Mouse (Mus musculus): ENCODE measurements around the gene Ssmem1. TPM values are rescaled to one million over a fixed set of nuclear protein-coding genes. Genes with fewer than 3 reads are reported as not detected.

Ssmem1 gene
- total RNA-seq, 2 experiments from 2014 or later: 0.25 to 1.3 TPM

DNA sequence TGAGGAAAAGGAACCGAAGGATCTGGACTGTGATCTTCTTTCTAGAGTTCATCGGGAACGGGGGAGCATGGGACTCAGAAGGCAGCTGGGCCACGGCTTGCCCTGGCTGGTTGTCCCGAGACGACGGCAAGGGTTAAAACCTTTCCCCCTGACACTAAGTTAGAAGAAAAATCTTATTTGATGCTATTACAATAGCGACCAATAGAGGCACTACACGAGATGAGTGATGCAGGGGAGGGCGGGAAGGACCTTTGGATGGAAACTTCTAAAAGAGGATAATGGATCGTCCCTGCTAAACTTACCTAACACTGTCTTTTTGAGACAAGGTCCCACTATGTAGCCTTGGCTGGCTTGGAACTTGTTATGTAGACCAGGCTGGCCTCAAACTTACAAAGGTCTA lies 10.8 kb downstream of the Ssmem1 start:
- intact Hi-C loops (cut with DNase I): no loop called here
- DNase-seq (ENCODE audit: low spot score in 2 of 2): no peak

DNA sequence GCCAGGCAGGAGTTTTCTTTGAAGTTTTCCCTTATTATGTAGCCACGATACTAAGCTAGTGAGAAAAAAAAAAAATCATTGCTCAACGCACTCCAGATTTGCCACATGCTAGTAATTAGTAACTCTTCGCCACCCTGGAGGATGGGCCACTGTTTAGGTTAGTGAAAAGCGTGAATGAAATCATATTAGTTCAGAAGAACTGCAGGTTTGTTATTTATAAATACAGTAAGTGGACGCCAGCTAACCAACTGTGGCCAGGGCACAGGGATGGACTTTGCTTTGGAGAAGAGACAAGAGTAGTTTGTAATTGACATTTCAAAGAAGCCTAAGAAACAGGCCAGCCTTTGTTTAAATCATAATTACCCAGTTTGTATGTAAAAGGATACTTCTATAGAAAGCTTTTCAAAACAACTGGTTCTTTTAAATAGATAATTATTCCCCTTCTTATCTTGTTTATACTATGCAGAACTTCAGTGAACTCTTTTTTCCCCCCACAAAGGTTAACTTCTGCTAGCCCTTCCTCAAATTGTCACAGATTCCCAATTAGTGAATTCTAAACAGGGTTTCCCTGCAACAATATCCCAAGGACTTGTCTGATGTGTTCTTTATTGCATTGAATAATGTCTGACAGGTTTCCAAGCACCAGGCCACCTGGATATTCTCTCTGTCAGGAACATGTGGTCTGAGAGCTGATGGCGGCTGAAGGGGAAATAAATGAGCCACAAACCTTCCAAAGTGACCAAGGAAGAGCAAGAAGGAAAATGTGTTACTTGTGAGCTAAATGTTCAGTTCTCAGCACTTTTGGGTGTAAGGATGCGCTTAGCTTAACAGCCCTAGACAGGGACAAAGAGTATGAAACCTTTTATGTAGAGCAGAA lies 16.0 kb downstream of the Ssmem1 start:
- DNase-seq (ENCODE audit: low spot score in 2 of 2): no peak
- intact Hi-C loops (cut with DNase I): no loop called here

DNA sequence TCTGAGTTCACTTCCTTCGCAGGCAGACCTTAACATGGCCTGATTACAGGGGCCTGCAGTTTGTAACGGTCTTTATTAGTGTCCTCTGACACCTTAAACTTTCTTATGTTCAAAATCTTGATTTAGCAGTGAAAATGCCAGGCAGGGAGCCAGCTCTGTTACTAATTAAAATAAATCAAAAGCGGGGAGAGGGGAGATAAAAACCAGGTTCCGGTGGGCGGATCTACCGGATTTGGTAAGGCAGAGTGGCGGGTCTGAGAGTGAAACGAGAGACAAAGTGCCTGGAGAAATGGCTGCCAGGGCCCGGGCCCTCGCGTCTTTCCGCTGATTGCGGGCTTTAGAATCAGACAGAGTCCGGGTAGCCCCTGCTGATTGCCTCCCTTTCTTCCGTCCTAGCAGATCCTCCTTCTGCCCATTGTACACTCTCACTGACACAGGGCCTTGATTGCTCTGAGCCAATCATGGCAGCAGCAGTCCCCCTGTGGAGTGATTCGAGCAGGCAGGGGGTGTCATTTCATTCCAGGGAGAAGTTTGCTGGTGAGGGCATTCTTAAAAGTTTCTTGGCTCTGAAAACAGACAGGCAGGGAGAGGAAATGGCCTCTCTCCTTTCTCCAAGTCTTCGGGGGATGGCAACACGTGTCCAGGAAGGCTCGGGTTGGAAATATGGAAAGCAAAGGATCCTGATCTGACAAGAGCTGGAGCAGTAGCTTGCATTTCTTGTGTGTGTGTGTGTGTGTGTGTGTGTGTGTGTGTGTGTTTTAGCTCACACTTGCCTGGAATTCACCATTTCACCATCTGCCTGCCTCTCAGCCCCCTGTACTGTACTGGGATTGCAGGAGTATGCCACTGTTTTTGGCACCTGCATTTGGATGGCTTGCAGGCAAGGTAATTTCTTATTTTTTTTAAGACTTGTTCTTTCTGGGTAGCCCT lies 17.2 kb downstream of the Ssmem1 start:
- intact Hi-C loops (cut with DNase I): no loop called here
- DNase-seq (ENCODE audit: low spot score in 2 of 2): no peak

DNA sequence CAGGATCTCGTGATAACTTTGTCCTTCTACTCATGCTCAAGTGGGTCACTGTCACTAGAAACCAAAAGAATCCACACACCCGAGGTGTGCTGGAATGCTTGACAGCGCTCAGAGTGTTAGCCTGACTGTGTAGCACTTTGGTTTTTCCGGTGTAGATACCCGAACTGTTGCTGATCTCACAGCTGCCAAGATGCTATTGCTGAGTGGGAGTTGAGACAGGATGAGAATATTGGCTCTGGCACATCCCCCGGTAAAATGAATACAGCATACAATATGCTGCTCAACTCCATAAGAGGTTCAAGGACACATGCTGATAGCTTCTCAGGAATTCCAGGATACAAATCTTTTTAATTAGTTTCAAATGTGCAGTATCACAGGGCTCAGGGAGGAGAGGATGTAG lies 19.2 kb downstream of the Ssmem1 start:
- intact Hi-C loops (cut with DNase I): no loop called here
- peak; percentile 22 to 65 for DNase-seq (ENCODE audit: low spot score in 2 of 2)

DNA sequence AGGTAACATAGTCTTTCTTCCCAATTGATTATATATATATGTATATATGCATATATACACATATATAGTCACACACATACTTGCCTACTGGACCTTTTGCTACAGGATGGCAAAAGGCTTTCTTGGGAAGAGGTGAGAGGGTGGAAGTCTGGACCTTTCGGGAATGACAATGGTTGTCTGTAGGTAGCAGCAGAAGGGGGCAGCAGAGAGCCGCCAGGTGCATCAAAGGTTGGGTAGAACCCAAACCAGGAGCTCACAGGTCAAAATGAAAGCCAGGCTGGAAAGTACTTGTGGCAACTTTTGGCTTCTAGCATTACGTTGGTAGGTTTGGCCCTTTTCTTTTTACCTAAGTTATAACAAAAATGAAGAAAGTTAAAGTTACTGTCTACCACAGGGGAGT lies 25.7 kb downstream of the Ssmem1 start:
- intact Hi-C loops (cut with DNase I): no loop called here
- no peak for DNase-seq (ENCODE audit: low spot score in 2 of 2)

DNA sequence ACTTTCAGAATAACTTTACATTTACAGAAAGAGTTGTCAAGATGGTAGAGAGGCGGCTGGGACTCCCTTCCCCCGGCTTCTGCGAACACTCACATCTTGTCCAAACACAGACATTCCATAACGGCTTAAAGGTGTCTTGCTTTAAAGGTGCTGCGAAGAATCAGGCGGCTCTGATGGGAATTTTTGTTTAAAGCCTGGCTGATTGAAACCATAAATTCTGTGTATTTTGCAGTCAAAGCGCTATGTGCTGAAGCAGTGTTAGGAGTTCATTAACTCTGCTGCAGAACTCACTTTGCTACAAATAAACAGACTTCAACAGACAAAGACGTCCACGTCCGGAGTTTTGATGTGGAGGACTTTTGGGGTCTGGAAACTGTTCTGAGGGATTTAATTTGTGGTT lies 28.6 kb downstream of the Ssmem1 start:
- intact Hi-C loops (cut with DNase I): no loop called here
- peak in 1 of 2 experiments; percentile 37 for DNase-seq (ENCODE audit: low spot score in 2 of 2)

DNA sequence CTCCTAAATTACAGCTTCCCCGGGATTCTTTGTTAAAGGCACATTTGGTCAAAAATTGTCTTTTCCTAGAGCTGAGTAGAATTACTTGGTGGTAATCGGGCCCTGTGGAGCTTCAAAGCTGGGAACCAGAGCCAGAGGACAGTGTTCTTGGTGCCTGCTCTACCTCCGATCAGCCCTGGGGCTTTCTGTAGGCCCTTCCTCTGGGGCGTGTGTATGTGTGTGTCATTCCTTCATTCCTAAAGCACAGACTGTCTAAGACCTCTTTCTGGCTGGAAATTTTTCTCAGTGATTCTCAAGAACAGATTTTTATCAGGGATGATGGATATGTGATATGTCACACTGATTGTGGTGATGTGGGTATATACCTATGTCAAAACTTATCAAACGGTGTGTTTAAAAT lies 29.2 kb downstream of the Ssmem1 start:
- DNase-seq (ENCODE audit: low spot score in 2 of 2): no peak
- intact Hi-C loops (cut with DNase I): no loop called here

DNA sequence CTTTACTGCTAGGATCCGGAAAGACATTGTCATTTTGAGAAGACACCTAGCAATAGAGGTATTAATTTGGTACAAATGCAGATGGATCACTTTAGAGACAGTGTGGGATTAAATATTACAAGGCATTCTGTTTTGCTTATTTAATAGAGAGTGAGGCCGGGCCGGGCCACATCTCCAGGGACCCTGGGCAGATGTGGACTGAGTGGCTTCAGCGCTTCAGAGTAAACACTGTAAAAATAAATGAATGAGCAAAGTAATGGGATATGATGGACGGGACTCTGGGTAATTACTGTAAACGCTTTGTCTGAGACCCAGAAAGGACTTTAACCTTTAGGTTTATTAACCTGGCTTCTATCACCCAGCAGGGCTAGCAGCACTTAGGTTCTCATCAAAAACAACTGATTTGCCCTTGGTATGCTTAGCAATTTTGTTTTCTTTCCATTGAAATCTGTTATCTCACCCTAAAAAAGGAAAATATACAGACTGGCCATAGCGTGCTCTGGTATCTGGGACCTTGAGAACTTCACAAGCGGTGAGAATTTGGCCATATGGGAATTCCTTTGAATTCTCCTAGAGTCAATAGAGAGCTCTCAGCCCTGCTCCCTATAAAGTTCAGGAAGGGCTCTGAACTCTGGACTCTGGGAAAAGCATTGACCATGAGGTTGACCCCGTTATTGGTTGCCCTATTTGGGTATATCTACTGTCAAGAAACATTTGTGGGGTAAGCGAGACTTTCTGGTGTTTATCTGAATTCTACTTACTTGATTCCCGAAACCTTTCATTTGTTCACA lies 31.6 kb downstream of the Ssmem1 start, which contains the start of gene Cpa2:
Cpa2 (plus strand) TSS at position 574 of the 791 bp plus-strand sequence.
- DNase-seq (ENCODE audit: low spot score in 2 of 2): no peak
- intact Hi-C loops (cut with DNase I): no loop called here

DNA sequence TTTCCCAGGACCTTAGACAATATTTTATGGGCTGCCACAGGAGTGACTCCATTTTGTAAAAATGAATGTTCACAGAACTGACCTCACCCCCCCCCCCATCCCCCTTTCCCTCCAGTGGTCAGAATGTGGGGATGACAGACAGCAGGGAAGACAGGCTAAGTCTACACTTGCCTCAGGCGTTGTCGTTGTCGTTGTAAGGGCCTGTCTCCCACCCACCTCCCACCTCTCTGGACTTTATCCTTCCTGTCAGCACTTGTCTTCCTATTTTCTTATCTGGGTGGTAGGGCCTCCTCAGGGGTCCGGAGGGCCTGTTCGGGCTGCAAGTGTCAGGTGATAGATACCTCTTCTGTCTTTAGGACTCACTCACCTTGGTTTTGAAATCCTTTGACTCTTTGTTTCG lies 32.6 kb downstream of the Ssmem1 start:
- intact Hi-C loops (cut with DNase I): no loop called here
- no peak for DNase-seq (ENCODE audit: low spot score in 2 of 2)

DNA sequence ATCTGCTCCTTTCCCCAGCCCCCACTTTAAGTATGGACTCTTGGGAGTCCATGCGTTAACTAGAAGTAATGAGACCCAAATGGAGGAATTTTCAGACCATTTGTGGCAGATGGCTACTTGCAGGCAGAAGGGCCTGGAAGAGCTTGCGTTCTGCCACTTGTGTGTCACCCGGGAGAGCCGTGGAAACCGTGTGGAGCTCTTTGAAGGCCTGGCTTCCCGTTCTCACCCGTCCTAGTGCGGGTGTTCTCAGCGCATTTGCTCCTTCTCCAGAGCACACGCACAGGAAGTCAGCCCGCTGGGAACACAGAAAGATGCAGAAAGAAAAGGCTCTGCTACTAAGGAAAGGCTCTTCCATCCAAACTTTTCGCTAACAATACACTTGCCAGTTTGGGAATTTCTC lies 33.4 kb downstream of the Ssmem1 start:
- no peak for DNase-seq (ENCODE audit: low spot score in 2 of 2)
- intact Hi-C loops (cut with DNase I): no loop called here

DNA sequence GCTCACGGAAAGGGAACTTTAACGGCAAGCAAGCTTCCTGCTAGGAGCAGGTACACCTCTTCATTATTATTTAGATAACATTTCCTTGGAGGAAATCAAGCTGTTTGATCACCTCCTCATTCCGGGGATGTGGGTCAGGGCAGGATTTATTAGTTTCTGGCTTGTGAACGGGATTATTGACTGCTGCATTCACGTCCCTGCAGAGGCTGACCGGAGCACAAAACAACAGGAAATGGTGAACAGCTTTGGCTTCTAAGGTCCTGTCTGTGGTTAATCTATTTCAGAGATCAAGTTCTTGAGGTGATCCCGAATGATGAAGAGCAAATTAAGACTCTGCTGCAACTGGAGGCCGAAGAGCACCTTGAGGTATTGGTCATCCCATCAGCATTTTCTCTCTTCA lies 34.2 kb downstream of the Ssmem1 start:
- DNase-seq (ENCODE audit: low spot score in 2 of 2): no peak
- intact Hi-C loops (cut with DNase I): no loop called here

DNA sequence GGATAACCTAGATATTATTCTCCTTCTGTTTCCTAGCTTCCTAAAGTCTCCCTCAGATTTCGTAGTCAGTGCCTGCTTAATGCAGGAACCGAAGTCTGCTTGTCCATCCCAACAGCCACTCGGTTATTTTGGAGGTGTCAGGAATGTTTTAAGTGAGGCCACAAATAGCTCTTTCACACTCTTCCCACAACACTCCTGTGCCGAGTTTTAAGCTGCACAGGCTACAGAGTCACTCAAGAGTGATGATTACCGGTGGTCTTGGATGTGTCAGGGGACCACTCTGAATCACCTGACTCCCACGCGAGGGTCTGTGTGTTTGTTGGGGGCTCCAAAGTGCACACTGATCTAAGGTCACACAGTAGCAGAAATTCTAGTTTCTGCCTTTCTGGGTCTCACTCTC lies 36.0 kb downstream of the Ssmem1 start:
- peak in 1 of 2 experiments; percentile 64 for DNase-seq (ENCODE audit: low spot score in 2 of 2)

DNA sequence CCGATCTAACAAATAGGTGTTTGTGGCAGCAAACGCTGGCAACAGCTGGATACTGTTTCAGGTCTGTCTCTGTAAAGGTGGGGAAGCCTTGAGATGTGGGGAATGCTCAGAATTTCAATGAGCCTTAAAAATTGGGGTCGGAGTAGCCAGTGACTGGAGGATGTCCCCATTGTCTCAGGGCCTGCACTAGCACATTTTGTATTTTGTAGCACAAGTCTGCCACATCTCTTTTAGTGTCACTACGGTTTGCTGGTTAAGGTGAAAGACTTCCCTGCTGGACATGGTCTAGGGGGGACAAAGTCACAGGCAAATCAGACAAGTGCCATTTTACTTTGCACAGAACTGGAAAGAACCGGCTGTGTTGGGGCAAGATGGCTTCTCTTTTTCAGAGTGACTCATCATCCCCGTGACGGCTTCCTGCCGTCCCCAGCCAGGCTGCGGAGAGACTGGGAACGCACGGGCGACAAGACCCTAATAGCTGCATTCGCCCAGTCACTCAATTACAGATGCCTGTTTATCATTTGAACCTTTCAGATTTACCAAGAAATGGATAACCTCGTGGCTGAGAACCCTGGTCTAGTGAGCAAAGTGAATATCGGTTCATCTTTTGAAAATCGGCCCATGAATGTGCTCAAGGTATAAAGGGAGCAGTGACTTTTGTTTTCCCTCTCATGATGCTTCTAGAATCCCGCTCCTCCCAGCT lies 37.1 kb downstream of the Ssmem1 start:
- intact Hi-C loops (cut with DNase I): loop anchor here (5.0 kb wide), 1 partner anchor 84 kb away; no protein-coding TSS in a partner anchor
- DNase-seq (ENCODE audit: low spot score in 2 of 2): peak in 1 of 2 experiments; percentile 57

More for the DNA sequence above, 36.0 kb downstream of the Ssmem1 start:
- intact Hi-C loops (cut with DNase I): loop anchor here (5.0 kb wide), 1 partner anchor 83 kb away; no protein-coding TSS in a partner anchor

DNA sequence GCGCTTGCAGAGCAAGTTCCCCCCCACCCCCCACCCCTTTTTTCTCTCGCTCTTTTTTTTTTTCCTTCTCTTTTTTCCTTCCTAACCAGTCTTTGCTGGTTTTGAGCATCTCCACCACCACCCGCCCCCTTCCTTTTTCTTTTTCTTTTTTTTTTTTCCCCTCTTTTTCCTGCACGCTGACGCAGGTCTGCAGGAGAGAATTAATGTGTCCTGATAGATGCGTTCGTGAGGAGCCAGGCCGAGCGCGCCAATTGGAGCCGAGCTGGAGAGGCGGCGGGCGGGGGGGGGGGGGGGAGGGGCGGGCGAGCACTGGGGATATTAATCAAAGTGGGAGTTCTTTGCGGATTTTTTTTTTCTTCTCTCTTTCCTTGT lies 37.6 kb downstream of the Ssmem1 start:
- DNase-seq (ENCODE audit: low spot score in 2 of 2): peak in 1 of 2 experiments; percentile 60
- intact Hi-C loops (cut with DNase I): loop anchor here (5.0 kb wide), 1 partner anchor 85 kb away; no protein-coding TSS in a partner anchor

DNA sequence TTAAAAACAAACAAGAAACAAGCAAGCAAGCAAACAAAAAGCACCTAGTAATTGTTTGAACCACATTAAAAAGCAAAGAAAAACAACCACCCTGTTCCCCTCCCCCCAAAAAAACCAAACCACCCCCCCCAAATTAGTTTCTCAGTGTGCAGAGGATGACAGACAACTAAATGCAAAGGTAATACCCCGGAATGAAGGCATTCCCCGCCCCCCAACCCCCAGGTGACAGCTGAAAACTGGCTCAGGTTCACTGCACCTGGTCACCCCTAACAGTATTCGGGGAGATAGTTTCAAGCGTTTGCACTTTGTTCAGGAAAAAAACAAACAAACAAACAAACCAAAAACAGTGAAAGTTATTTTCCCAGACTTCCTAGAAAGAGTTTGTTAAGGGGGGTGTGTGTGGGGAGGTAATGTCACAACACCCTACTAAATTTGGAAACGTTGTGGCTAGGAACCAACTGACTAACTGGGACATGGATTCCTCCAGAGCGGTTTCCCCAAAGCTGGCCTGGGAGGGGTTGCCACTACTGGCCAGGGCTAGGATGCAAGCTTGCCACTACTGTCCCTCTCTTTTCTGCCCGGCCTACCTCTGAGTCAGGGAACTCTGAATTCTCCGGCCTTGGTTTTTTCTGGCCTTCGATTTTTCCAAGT lies 38.1 kb downstream of the Ssmem1 start:
- no peak for DNase-seq (ENCODE audit: low spot score in 2 of 2)
- intact Hi-C loops (cut with DNase I): loop anchor here (5.0 kb wide), 1 partner anchor 85 kb away; no protein-coding TSS in a partner anchor

DNA sequence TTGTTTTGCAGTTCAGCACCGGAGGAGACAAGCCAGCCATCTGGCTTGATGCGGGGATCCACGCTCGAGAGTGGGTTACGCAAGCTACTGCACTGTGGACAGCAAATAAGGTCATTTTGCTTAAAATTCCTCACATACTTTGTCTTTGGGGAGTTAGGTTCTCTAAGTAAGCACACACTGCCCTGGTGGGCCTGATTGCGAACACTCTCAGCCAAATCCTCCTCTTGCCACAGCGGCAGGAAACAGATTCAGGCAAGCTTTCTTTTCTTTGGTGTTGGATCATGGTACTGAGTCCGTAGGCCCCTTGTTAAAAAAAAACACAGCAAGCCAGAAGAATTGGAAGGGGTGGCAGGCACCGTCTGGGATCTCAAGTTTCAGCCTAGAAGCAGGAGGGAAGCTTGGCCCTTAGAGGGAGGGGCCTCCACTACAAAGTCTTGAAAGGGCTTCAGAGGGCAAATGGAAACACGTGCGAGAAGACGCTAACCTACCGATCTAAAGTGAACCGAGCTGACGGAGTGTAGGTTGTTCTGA lies 39.6 kb downstream of the Ssmem1 start:
- intact Hi-C loops (cut with DNase I): loop anchor here (5.0 kb wide), 1 partner anchor 87 kb away; no protein-coding TSS in a partner anchor
- DNase-seq (ENCODE audit: low spot score in 2 of 2): no peak

DNA sequence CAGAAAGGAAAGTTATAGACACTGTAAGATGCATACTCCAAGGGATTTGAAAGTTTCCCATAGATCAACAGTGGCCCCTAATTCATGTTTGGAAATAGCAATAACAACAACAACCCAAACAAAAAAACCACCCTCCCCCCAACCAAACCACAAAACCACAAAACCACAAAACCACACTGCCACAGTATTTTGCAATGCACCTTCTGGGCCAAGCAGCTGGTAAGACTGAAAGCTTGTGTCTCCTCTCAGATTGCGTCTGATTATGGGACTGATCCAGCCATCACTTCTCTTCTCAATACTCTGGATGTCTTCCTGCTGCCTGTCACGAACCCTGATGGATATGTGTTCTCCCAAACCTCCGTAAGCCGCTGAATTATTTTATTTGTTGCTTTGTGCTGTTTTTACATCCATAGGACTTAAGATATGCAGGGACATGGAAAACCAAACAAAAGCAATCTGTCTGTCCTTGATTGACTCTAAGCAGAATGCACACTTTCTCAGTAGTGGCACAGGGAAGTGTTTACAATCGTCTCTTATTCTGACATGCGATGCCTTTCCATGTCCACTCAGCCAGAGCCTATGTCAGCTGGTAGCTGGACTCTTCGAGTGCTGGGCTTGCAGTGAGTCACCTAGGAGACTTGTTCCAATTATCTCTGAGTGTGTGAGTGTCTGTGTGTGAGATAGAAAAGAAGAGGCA lies 41.0 kb downstream of the Ssmem1 start:
- DNase-seq (ENCODE audit: low spot score in 2 of 2): no peak
- intact Hi-C loops (cut with DNase I): loop anchor here (2.0 to 5.0 kb wide), 2 partner anchors 42 to 127 kb away; partner anchors contain the start of genes Ssmem1 and Tmem209

Measured in left cerebral cortex, postnatal 14 days (tissue).